Mouse (Mus musculus): ENCODE data around the gene Gpt2. TPM values are rescaled to one million over a fixed set of nuclear protein-coding genes. Genes with fewer than 3 reads are reported as not detected.

Gene Gpt2
- total RNA-seq, 4 experiments from 2014 or later: 43.6 to 52.6 (median 49.1) TPM

DNA sequence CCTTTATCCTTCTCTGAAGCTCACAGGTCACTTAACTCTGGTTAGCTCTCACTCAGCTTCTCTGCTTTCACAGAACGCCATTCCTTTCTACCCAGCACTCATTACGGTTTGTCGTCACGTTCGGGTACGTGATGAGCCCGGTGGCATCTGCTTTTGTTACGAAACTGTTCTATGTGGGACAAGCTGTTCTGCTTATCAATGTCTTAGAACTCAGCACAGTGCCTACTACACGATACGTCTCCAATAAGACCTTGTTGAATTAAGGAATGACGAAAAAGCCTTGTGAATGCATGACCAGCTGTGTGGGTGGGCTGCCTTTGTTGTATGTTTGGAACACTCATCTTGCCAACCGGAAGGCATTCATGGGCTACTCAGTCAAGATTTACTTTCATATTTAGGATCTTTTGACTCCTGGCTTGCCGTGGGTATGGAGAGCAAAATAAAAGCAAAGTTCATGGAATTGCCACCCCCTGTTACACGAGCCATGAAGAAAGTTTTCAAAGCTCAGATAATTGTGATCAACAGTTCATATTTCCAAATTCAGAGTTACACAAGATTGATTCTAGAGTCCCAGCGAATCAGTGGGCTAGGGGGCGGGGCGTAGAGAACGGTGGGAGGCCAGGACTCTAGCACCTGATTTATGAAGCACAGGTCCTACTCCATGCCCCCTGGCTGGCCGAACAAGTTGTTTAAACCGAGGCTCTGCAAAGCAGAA is 4.3 kb upstream of the Gpt2 start:
- DNase-seq (ENCODE audit: low spot score in 2 of 2): no peak

DNA sequence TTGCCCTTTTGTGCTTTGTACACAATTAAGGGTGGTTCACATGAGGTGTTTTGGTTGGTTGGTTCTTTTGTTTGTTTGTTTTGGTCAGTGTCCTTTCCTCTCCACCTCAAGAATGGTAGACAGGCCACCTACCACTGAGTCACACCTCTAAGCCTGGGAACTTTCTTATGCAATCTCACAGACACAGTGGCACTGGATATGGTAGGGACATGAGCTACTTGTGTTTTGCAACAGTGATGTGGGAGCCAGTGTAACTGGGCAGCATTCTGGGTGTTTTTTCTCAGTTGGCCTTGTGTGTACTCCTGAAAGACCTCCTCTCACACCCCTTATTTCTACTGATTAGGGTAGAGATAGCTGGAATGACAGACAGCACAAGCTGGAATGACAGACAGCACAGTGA is 3.7 kb upstream of the Gpt2 start:
- no peak for DNase-seq (ENCODE audit: low spot score in 2 of 2)

DNA sequence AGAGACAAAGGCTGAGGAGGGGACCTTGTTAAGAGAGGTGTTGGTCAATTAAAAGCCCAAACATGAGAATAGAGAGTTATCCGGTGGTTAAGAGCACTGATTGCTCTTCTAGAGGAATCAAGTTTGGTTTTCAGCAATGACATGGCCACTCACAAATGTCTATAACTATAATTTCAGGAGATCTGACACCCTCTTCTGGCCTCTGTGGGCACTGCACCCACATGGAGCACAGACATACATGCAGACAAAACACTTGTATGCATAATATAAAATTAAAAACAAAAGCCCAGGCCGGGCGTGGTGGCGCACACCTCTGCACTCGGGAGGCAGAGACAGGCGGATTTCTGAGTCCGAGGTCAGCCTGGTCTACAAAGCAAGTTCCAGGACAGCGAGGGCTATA is 2.8 kb upstream of the Gpt2 start:
- DNase-seq (ENCODE audit: low spot score in 2 of 2): no peak

DNA sequence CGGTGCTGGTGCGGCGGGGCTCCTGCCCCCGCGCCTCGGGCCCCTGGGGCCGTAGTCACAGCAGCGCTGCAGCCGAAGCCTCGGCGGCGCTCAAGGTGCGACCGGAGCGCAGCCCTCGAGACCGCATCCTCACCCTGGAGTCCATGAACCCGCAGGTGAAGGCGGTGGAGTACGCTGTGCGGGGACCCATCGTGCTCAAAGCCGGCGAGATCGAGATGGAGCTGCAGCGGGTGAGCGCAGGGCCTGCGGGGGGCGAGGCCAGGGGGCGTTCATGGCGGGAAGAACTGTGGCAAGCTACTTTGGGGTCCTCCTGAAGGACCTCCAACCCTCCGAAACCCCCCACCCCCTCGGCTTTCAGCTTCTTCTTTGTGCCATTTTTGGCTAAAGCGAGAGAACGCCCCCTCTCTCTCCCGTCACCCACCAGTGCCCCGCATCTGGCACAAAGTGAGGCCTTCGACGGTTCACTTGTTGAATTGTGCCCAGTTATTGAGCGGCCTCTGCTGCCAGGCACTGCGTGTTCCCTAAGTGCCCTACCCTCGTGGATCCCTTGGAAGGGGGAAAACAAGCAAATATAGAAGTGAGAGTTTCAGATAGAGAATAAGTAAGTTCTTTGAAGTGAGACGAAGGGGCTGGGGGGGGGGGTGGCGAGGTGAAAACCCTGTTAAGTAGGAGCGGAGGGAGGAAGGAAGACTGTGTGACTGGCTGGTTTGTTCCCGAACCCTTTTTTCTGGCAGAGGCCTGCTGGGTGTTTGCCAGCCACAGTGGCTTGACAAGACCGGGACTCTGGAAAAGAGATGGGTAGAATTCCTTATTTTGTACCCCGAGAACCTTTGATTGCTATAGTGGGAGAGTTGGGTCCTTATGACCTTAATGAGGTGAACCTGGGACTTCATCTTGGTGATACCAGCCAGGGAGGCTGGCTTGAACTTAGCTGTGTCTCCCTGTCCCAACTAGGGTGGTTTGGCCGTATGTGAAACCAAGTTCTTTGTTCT is 860 bp downstream of the Gpt2 start:
- peak in 1 of 2 experiments; percentile 36 for DNase-seq (ENCODE audit: low spot score in 2 of 2)

DNA sequence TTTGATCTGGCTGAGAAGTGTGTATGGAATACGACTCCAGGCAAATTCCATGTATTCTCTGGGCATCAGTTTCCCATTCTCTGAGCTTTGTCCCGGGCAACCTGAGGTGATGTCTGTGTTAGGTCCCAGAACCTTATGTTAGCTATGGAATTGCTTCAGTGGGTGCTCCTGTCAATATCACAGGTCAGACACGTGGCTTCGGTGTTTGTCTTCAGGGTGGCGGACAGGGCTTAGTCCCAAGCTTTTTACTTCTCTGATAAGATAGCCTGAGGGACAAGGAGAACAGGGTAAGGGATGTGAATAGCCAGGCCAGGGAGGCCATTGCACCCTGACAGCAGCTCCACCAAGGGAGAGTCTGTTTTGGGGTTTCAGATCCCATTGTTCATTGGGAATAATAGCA is 3.7 kb downstream of the Gpt2 start:
- no peak for DNase-seq (ENCODE audit: low spot score in 2 of 2)

DNA sequence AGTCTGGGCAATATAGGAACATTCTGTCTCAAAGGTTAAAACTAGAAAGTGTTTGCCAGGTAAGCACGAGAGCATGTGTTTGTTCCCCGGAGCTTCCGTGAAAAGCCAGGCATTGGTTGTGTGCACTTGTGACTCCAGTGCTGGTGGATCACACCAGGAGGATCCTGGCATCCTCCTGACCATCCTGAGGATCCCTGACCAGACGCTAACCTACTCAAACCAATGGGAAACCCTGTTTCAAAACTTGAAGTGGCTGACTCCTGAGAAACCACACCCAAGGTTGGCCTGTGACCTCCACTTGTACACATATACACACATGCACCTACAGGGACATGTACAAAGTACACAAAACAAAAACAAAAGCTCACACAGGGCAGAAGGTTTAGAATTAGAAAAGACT is 4.4 kb downstream of the Gpt2 start:
- DNase-seq (ENCODE audit: low spot score in 2 of 2): no peak

DNA sequence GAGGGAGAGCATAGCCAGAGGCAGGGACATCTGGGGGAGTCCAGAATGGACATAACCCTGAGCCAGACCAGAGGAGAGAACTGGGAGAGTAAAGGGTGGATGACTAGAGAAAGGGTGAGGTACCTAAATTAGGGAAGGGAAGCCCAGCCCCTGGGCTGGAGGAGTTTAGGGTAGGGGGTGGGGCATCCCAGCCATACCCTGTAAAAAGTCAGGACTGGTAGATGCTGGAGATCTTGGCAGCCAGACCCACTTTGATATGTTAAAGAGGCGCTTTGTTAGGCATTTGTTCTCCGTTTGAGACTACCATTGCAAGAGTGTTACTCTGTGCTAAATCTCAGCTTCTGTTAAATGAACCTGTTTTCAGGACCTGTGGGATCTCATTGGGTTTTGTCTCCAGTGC is 6.2 kb downstream of the Gpt2 start:
- DNase-seq (ENCODE audit: low spot score in 2 of 2): no peak

DNA sequence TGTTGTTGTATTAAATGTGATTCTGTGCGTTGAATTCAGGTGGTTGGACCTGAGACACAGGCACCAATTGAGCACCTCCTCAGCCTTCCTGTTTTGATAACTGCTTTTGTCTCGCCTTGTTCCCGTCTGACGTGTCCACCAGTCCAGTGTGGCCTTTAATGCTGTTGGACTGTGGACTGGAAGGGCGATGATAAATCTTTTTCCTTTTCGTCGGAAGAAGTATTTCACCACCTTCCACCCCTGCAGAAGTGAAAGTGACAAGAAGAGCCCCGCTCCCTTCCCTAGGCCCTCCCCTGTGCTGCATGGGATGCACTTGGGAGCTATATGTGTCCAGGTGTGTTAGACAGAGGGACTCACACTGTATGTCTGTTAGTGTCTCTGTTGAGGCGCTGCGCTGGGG is 8.1 kb downstream of the Gpt2 start:
- no peak for DNase-seq (ENCODE audit: low spot score in 2 of 2)

DNA sequence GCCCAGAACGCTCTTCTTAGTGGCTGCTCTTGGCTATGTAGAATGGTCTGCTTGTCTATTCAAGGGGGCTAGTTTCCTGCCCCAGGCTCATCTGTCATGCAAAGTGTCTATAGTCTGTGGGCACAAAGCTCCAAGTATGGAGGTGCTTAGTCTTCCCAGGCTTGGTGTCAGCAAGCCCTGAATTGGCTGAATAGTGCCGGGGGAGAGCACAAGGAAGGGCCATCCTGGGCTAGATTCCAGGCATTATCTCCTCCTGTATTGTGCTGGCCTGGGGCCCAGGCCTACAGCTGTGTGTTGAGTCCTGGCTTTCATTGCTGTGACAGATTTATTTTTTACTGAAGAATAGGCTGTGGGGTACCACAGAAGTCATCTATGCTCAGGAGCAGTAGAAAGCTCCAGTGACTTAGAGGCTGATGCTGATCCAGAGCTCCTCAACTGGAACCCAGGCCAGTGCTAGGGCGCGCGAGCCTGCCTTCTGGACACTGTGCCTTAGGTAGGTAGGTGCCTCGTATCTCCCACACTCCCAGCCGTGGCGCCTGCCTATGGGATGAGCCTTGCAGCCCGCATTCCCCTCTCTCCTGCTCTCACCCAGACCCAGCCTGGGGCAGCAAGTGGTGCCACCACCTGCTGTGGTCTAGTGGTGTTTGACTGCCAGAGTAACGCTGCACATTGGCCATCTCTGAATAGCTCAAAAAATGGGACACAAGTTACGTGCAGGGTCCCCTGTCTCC is 8.7 kb downstream of the Gpt2 start:
- DNase-seq (ENCODE audit: low spot score in 2 of 2): peak in 1 of 2 experiments; percentile 65

DNA sequence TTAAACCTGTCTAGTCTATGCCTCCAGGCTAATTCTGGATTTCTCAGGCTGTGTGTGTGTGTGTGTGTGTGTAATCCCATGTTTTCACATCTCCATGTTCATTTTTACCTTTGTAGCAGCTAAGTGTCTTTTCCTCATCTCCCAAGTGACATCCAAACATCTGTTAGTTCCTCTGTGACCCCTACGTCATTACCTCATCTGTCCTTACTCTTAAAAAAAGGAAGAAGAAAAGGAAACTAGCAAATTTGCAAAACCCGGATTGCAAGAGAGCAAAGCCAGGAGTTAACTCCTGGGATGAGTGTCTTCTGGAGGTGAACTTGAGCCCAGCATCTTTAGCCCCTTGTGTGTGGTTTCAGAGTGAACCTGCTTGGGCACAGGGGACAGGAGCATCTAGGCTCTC is 10.0 kb downstream of the Gpt2 start:
- no peak for DNase-seq (ENCODE audit: low spot score in 2 of 2)

DNA sequence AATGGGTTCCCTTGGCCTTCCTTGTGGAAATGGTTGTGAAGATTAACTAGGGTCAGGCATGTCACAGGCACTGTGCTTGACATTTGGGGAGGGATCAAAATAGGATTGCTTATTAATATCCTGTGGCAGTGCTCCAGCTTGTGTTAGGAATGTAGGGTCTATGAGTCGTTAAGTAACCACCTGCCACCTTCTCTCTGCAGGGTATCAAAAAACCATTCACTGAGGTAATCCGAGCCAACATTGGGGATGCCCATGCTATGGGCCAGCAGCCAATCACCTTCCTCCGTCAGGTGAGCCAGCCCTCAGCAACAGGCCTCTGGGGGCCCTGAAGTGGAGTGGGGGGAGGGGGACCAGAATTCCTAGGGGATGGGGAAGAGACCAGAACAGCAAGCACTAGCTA is 10.7 kb downstream of the Gpt2 start:
- DNase-seq (ENCODE audit: low spot score in 2 of 2): no peak

DNA sequence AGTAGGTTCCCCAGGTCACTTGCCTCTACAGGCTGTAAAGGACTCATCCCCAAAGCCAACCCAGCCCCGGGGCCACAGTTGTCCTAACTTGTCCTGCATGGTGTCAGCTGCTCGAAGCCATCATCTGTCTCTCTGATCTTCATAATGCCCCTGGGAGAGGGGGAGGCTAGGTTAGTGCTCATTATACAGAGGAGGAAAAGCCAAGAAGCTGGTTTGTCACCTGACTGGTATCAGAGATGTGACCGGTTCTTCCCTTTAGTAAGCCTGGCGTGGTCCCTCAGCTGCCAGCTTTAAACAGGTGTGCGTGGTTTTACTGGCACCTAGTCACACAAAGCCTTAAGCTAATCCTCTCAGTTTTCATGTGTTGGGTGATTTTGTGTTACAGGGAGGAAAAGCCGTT is 12.3 kb downstream of the Gpt2 start:
- no peak for DNase-seq (ENCODE audit: low spot score in 2 of 2)

DNA sequence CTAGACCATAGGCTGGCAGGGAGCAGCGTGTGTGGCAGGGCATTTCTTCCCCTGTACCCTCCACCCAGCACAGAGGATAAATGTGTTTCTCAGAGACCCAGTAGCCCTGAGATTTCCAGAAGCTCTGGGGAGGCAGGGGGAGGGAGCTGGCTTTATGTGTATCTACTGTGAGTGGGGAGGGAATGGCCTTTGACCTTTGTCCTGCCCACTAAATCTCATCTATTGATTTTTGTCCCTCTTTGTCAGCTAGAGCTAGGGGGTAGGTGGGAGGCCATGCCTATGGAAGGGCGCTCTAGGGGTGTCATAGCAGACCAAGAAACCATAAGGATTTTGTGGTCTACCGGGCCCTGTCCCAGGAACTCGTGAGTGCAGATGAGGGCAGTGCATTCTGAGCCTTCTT is 14.2 kb downstream of the Gpt2 start:
- no peak for DNase-seq (ENCODE audit: low spot score in 2 of 2)

DNA sequence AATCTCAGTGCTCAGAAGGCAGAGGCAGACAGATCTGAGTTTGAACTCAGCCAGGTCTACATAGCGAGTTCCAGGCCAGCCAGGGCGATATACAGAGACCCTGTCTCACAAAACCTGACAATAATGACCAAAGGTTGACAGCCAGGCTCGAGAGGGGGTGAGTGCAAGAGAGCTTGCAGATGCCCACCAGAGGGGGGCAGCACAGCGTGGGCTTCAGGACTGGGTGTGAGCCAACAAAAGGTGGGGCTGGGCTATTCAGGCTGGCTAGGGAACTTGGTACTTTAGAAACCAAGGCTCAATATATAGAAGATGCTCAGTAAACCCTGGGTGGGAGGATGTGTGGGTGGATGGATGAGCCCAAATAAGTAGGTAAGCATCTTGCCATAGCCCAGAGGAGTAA is 16.3 kb downstream of the Gpt2 start:
- DNase-seq (ENCODE audit: low spot score in 2 of 2): no peak

DNA sequence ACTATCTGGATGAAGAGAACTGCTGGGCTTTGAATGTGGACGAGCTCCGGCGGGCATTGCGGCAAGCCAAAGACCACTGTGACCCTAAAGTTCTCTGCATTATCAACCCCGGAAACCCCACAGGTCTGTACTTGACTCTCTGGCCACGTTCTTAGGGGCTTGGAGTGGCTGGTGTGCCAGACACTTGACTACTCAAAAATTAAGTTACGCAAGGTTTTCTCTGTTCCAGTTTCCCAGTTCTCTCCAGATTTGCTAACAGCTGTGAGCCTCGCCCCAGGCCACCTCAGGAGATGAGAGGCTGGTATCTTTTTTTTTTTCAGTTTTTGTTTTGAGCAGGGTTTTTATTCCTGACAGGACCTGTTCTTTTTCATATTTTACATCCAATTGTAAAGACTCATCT is 19.9 kb downstream of the Gpt2 start:
- DNase-seq (ENCODE audit: low spot score in 2 of 2): no peak

DNA sequence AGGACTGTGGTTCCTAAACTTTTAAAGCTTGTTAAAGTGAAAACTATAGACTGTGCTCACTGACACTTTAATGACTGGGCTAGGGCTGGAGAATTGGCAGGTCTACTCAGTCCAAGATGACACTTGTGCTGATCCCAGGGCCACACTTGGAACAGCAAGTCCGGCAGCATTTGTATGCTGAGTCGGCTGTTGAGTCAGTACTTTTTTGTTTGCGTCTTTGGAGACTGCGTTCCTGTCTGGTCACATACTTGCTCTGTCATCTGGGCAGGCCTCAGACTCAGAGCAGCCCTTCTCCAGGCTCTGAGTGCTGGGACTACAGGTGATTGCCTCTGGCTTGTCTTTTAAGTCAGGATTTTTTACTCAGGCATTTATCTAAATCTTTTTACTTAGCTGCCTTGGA is 20.9 kb downstream of the Gpt2 start:
- DNase-seq (ENCODE audit: low spot score in 2 of 2): no peak

DNA sequence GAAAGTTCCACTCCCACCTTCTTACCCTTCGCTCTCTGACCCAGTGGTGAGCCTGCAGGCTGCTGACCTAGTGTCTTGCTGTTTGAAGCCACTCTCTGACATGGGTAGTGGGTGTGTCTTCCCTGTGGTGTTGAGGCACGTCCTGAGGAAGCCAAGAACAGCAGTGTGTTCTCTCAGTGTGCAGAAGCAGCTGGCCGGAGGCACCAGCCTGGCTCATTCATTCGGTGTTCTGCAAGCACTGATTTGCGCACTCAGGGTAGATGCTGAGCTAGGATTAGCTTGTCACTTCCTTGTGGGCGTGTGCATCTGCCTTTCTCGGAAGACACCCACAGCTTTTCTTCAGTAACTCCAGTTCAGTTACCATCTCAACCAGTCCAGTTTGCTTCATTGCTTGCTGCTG is 23.0 kb downstream of the Gpt2 start:
- DNase-seq (ENCODE audit: low spot score in 2 of 2): peak in 1 of 2 experiments; percentile 89

DNA sequence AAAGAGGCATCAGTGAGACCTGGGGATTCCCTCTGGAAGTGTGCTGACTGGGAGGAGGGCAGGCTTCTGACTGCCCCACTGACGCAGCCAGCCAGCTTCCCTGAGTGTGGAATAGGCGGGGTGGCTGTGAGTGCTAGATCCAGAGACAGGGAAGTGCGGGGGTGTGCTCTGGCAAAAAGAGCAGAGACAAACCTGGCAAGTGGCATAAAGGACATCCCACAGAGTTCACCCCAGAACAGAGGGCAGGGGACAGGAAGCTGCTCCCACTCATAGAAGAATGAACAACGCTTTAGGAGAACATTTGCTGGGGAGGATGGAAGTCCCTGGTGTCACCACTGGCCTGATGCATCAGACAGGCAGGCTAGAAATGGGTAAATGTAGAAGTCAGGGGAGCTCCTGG is 25.0 kb downstream of the Gpt2 start:
- peak in 1 of 2 experiments; percentile 75 for DNase-seq (ENCODE audit: low spot score in 2 of 2)

DNA sequence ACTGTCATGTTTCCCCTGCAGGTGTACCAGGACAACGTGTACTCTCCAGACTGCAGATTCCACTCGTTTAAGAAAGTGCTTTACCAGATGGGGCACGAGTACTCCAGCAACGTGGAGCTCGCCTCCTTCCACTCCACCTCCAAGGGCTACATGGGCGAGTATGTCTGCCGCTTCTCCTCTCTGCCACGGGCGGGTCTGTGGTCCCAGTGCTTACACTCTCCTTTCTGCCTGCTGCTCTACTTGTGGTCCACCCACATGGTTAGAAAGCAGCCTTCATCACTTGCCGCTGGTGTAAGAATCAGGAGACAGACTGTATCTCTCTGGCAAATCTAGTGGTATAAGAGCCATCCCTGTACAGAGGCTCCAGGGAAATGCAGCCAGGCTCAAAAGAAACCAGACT is 25.6 kb downstream of the Gpt2 start:
- DNase-seq (ENCODE audit: low spot score in 2 of 2): peak in 1 of 2 experiments; percentile 55

DNA sequence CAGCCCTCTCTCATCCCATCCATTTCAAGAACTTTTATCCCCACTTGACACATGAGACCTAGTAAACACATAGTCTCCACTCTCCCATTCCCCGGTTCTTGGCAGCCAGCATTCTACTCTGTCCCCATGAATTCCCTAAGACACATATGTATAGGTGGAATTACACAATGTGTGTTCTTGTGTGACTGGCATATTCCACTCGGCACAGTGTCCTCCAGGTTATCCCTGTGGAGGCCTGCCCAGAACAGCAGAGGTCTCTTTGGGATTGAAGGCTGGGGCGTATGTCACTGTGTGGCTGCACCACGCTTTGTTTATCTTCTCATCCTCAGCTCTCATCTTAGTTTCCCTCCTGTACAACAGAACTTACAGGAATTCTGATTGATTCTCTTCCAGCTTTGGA is 28.2 kb downstream of the Gpt2 start:
- DNase-seq (ENCODE audit: low spot score in 2 of 2): no peak

DNA sequence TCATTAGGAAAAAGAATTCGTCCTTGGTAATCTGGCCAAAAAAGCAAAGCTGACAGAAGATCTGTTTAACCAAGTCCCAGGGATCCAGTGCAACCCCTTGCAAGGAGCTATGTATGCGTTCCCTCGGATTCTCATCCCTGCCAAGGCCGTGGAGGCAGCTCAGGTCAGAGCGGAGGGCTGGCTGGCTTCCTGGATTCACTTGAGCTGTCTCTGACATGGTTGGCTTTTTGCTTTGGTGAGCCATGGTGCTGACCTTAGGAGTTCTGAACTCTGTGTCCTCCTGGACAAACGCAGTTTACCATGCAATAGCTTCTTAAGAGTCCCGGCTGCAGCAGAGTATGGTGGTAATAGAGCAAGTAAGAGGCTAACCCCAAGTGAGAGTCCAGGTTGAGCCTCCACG is 29.0 kb downstream of the Gpt2 start:
- no peak for DNase-seq (ENCODE audit: low spot score in 2 of 2)

DNA sequence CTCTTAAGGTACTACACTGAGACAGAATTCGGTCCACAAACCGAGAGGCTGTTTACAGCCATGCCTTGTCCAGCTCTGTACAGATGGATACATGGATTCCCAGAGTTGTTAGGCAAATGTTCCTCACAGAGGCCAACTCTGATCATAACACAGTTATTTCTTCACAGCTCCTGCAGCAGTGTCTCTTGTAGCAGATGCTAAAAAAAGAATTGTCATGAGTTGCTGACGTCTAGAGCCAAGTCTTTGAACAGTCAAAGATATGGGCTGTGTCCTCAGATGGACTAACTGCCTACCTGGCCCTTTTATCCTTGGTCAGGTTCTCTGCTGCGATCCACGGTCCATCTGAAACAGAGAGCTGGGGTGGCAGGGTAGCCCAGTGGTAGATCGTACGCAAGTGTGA is 31.7 kb downstream of the Gpt2 start:
- DNase-seq (ENCODE audit: low spot score in 2 of 2): no peak

Measured in left cerebral cortex, adult 8-10 months (tissue).